Mouse (Mus musculus): ENCODE measurements around the gene Golt1a. TPM values are rescaled to one million over a fixed set of nuclear protein-coding genes. Genes with fewer than 3 reads are reported as not detected.
"Not testable (repeated sequence)": the region's sequence is repeated elsewhere in the genome, so short reads cannot be mapped to it uniquely, and the experiment has no call there.

Golt1a gene
- polyA plus RNA-seq, 1 experiment from 2014 or later: not detected

GRCm38 (mm10) chr1:133302540-133302939 is 7.1 kb upstream of the Golt1a start:
- no peak for DNase-seq (ENCODE audit: low spot score)

GRCm38 (mm10) chr1:133306842-133307241 is 2.8 kb upstream of the Golt1a start:
- DNase-seq (ENCODE audit: low spot score): peak; percentile 55

- DNase-seq (ENCODE audit: low spot score): peak; percentile 64
These were observed 2.3 kb upstream of the Golt1a start for GRCm38 (mm10) chr1:133307318-133307717.

GRCm38 (mm10) chr1:133311240-133311639 is 1.6 kb downstream of the Golt1a start:
- DNase-seq (ENCODE audit: low spot score): no peak

GRCm38 (mm10) chr1:133311946-133312345 is 2.3 kb downstream of the Golt1a start:
- no peak for DNase-seq (ENCODE audit: low spot score)

- DNase-seq (ENCODE audit: low spot score): peak; percentile 34
These were observed 4.8 kb downstream of the Golt1a start for GRCm38 (mm10) chr1:133314364-133314763.

GRCm38 (mm10) chr1:133315775-133316174 is 6.2 kb downstream of the Golt1a start:
- DNase-seq (ENCODE audit: low spot score): no peak

- DNase-seq (ENCODE audit: low spot score): no peak
These were observed 7.0 kb downstream of the Golt1a start for GRCm38 (mm10) chr1:133316577-133316976.

- no peak for DNase-seq (ENCODE audit: low spot score)
These were observed 7.5 kb downstream of the Golt1a start for GRCm38 (mm10) chr1:133317149-133317548.

- DNase-seq (ENCODE audit: low spot score): no peak
These were observed 11.8 kb downstream of the Golt1a start, which contains the start of gene Kiss1 for GRCm38 (mm10) chr1:133321267-133321925. Gene Kiss1, plus strand, starts transcription at chr1:133321875.

GRCm38 (mm10) chr1:133323333-133323732 is 13.7 kb downstream of the Golt1a start:
- DNase-seq (ENCODE audit: low spot score): no peak

- no peak for DNase-seq (ENCODE audit: low spot score)
These were observed 16.4 kb downstream of the Golt1a start for GRCm38 (mm10) chr1:133325951-133326350.

GRCm38 (mm10) chr1:133327094-133327493 is 17.5 kb downstream of the Golt1a start:
- DNase-seq (ENCODE audit: low spot score): no peak

- DNase-seq (ENCODE audit: low spot score): no peak
These were observed 18.7 kb downstream of the Golt1a start for GRCm38 (mm10) chr1:133328299-133328795.

- DNase-seq (ENCODE audit: low spot score): no peak
These were observed 19.5 kb downstream of the Golt1a start for GRCm38 (mm10) chr1:133328896-133329637.

- DNase-seq (ENCODE audit: low spot score): no peak
These were observed 20.0 kb downstream of the Golt1a start for GRCm38 (mm10) chr1:133329638-133329964.

GRCm38 (mm10) chr1:133331142-133331541 is 21.5 kb downstream of the Golt1a start:
- DNase-seq (ENCODE audit: low spot score): no peak

- DNase-seq (ENCODE audit: low spot score): no peak
These were observed 23.2 kb downstream of the Golt1a start for GRCm38 (mm10) chr1:133332656-133333430.

GRCm38 (mm10) chr1:133333937-133334336 is 24.3 kb downstream of the Golt1a start:
- no peak for DNase-seq (ENCODE audit: low spot score)

- DNase-seq (ENCODE audit: low spot score): not testable (repeated sequence)
These were observed 30.8 kb downstream of the Golt1a start for GRCm38 (mm10) chr1:133340403-133340802.

GRCm38 (mm10) chr1:133344357-133344756 is 34.8 kb downstream of the Golt1a start:
- DNase-seq (ENCODE audit: low spot score): no peak

- DNase-seq (ENCODE audit: low spot score): no peak
These were observed 36.9 kb downstream of the Golt1a start for GRCm38 (mm10) chr1:133346531-133346930.

Measured in thymus, postnatal 0 days (tissue).